Mouse (Mus musculus) MEL (cell line): ENCODE data around the gene Pcsk4. TPM values are rescaled to one million over a fixed set of nuclear protein-coding genes. Genes with fewer than 3 reads are reported as not detected.

Experiments
- DNase-seq: peaks from one replicate; pipeline ENCODE4 v3.0.0; 2011; ENCODE audit warnings: low read depth, low spot score
- H3K27ac ChIP-seq: 2 replicates; pipeline ENCODE4 v1.5.1; 2012; ENCODE audit warnings: low read depth, mild to moderate bottlenecking, control low read depth, low read length, moderate library complexity; ENCODE audit not compliant: control insufficient read depth
- H3K27me3 ChIP-seq, 2 experiments: fragments of 150-350 bp in 1 of 2; sonication (generic) in 1 of 2; 2 replicates each; pipeline ENCODE4 v1.6.1; 2012; ENCODE audit warnings: low read length in 2 of 2, mild to moderate bottlenecking in 2 of 2, improper control_type of control experiment in 1 of 2, moderate library complexity in 1 of 2; ENCODE audit not compliant: insufficient read depth in 2 of 2, control insufficient read depth in 1 of 2
- H3K36me3 ChIP-seq, 2 experiments: 2 replicates each; pipeline ENCODE4 v1.6.1; 2012 to 2014; ENCODE audit warnings: low read length in 2 of 2, improper control_type of control experiment in 1 of 2, inconsistent platforms in 1 of 2, mild to moderate bottlenecking in 1 of 2; ENCODE audit not compliant: insufficient read depth in 2 of 2, control insufficient read depth in 1 of 2
- H3K4me1 ChIP-seq, 2 experiments: fragments of 150-350 bp in 1 of 2; sonication (generic) in 1 of 2; 2 replicates each; pipeline ENCODE4 v1.6.1; 2012; ENCODE audit warnings: low read length in 2 of 2, improper control_type of control experiment in 1 of 2, mild to moderate bottlenecking in 1 of 2; ENCODE audit not compliant: insufficient read depth in 2 of 2, control insufficient read depth in 1 of 2
- H3K4me3 ChIP-seq, 2 experiments: fragments of 150-350 bp in 1 of 2; sonication (generic) in 1 of 2; 2 replicates each; pipeline ENCODE4 v1.5.1; 2012; ENCODE audit warnings: low read depth in 2 of 2, low read length in 2 of 2, mild to moderate bottlenecking in 2 of 2, moderate library complexity in 2 of 2, control low read depth in 1 of 2, improper control_type of control experiment in 1 of 2; ENCODE audit not compliant: control insufficient read depth in 1 of 2, insufficient read depth in 1 of 2
- H3K79me2 ChIP-seq: 2 replicates; pipeline ENCODE4 v1.6.1; 2012; ENCODE audit warnings: mild to moderate bottlenecking, low read length, moderate library complexity; ENCODE audit not compliant: control insufficient read depth, poor library complexity, insufficient read depth
- H3K9ac ChIP-seq: 2 replicates; pipeline ENCODE4 v1.6.1; 2012; ENCODE audit warnings: low read depth, mild to moderate bottlenecking, control low read depth, low read length, moderate library complexity; ENCODE audit not compliant: control insufficient read depth, poor library complexity, severe bottlenecking
- H3K9me3 ChIP-seq: fragments of 150-350 bp; sonication (generic); replicated peaks from 2 replicates; pipeline ENCODE4 v1.6.1; 2012; ENCODE audit warnings: mild to moderate bottlenecking, low read length, improper control_type of control experiment, moderate library complexity; ENCODE audit not compliant: insufficient read depth
- CHD2 ChIP-seq: IDR thresholded peaks from 2 replicates; pipeline ENCODE4 v1.6.1; 2011; ENCODE audit warnings: low read length, improper control_type of control experiment
- E2F4 ChIP-seq: IDR thresholded peaks from 2 replicates; pipeline ENCODE4 v1.6.1; 2011; ENCODE audit warnings: low read depth, low read length, improper control_type of control experiment, borderline replicate concordance
- ELF1 ChIP-seq: IDR thresholded peaks from 2 replicates; pipeline ENCODE4 v1.6.1; 2014; ENCODE audit warnings: low read depth, mild to moderate bottlenecking, inconsistent platforms, low read length, improper control_type of control experiment, moderate library complexity
- EP300 ChIP-seq, 2 experiments: IDR thresholded peaks; 2 replicates each; pipeline ENCODE4 v1.6.1; 2011; ENCODE audit warnings: improper control_type of control experiment in 2 of 2, low read length in 2 of 2, low read depth in 1 of 2, mild to moderate bottlenecking in 1 of 2
- GABPA ChIP-seq: IDR thresholded peaks from 2 replicates; pipeline ENCODE4 v1.6.1; 2012; ENCODE audit warnings: low read depth, mild to moderate bottlenecking, inconsistent platforms, low read length, improper control_type of control experiment, moderate library complexity
- GATA1 ChIP-seq: IDR thresholded peaks from 2 replicates; pipeline ENCODE4 v1.6.1; 2011; ENCODE audit warnings: low read depth, low read length, improper control_type of control experiment
- HCFC1 ChIP-seq: IDR thresholded peaks from 2 replicates; pipeline ENCODE4 v1.6.1; 2012; ENCODE audit warnings: low read depth, mild to moderate bottlenecking, inconsistent platforms, low read length, improper control_type of control experiment, moderate library complexity
- KAT2A ChIP-seq: conservative IDR thresholded peaks from 2 replicates; pipeline ENCODE4 v1.6.1; 2012; ENCODE audit warnings: low read depth, low read length, improper control_type of control experiment, inconsistent platforms
- MAFK ChIP-seq: IDR thresholded peaks from 2 replicates; pipeline ENCODE4 v1.6.1; 2011; ENCODE audit warnings: low read depth, mild to moderate bottlenecking, low read length, improper control_type of control experiment, borderline replicate concordance
- MAZ ChIP-seq: IDR thresholded peaks from 2 replicates; pipeline ENCODE4 v1.6.1; 2012; ENCODE audit warnings: low read depth, mild to moderate bottlenecking, inconsistent platforms, low read length, improper control_type of control experiment
- MXI1 ChIP-seq: IDR thresholded peaks from 2 replicates; pipeline ENCODE4 v1.6.1; 2011; ENCODE audit warnings: mild to moderate bottlenecking, low read depth, low read length, improper control_type of control experiment
- MYC ChIP-seq: IDR thresholded peaks from 2 replicates; pipeline ENCODE4 v1.6.1; 2011; ENCODE audit warnings: low read depth, mild to moderate bottlenecking, low read length, improper control_type of control experiment, moderate library complexity
- NELFE ChIP-seq: IDR thresholded peaks from 2 replicates; pipeline ENCODE4 v1.6.1; 2011; ENCODE audit warnings: low read depth, low read length, improper control_type of control experiment
- NRF1 ChIP-seq: IDR thresholded peaks from 2 replicates; pipeline ENCODE4 v1.6.1; 2014; ENCODE audit warnings: low read depth, mild to moderate bottlenecking, inconsistent platforms, low read length, improper control_type of control experiment, moderate library complexity; ENCODE audit not compliant: poor library complexity, insufficient read depth, severe bottlenecking
- POLR2A ChIP-seq, 2 experiments: IDR thresholded peaks; 2 replicates each; pipeline ENCODE4 v1.6.1; 2011 to 2012; ENCODE audit warnings: low read length in 2 of 2, mild to moderate bottlenecking in 2 of 2, control low read depth in 1 of 2, improper control_type of control experiment in 1 of 2, low read depth in 1 of 2, moderate library complexity in 1 of 2; ENCODE audit not compliant: control insufficient read depth in 1 of 2, insufficient read depth in 1 of 2, poor library complexity in 1 of 2
- SIN3A ChIP-seq: IDR thresholded peaks from 2 replicates; pipeline ENCODE4 v1.6.1; 2012; ENCODE audit warnings: low read length, improper control_type of control experiment, inconsistent platforms
- SMC3 ChIP-seq: IDR thresholded peaks from 2 replicates; pipeline ENCODE4 v1.6.1; 2011; ENCODE audit warnings: low read depth, low read length, improper control_type of control experiment
- UBTF ChIP-seq: IDR thresholded peaks from 2 replicates; pipeline ENCODE4 v1.6.1; 2012; ENCODE audit warnings: low read depth, mild to moderate bottlenecking, inconsistent platforms, low read length, improper control_type of control experiment, moderate library complexity, borderline replicate concordance; ENCODE audit not compliant: insufficient read depth
- ZMIZ1 ChIP-seq: IDR thresholded peaks from 2 replicates; pipeline ENCODE4 v1.6.1; 2012; ENCODE audit warnings: low read depth, mild to moderate bottlenecking, inconsistent platforms, low read length, improper control_type of control experiment, moderate library complexity
- ZNF384 ChIP-seq: IDR thresholded peaks from 2 replicates; pipeline ENCODE4 v1.6.1; 2012; ENCODE audit warnings: low read depth, mild to moderate bottlenecking, inconsistent platforms, low read length, improper control_type of control experiment
- polyA plus RNA-seq, 2 experiments: library from polyadenylated mRNA; stranded (reverse) in 1 of 2; unstranded in 1 of 2; fragments of >175 nt in 1 of 2; fragments of >200 nt in 1 of 2; gene quantifications; 2 replicates each; pipeline versions ENCODE4 v1.2.1 to v1.2.4; 2012; ENCODE audit warnings: low replicate concordance in 2 of 2, low read depth in 1 of 2; ENCODE audit not compliant: insufficient read length in 2 of 2, insufficient read depth in 1 of 2, missing spikeins in 1 of 2
- total RNA-seq: library from RNA; depleted of rRNA; stranded (reverse); fragments of 300-350 nt; gene quantifications from 2 replicates; pipeline ENCODE4 v1.2.3, GENCODE M21; 2012

Gene Pcsk4
- total and polyA plus RNA-seq, 3 experiments = 6.5 to 23.1 TPM; not detected in 1

- Histone ChIP-seq H3K4me1 (peaks cover 14 to 21% of the 10 kb centered on the region in 2 experiments), H3K27me3 (no peaks in the 10 kb centered on the region), H3K4me3 (no peak overlapping the region), H3K27ac (no peak overlapping the region), H3K9ac (no peak overlapping the region), H3K79me2 (no peaks in the 10 kb centered on the region), H3K9me3 (no peaks in the 10 kb centered on the region), H3K36me3 (peaks cover 0 to 10% of the 10 kb centered on the region in 2 experiments; a peak in 2 of 4 replicates)
- DNase-seq = no peak
- TF ChIP-seq MAZ (no peak), ZNF384 (no peak), ZMIZ1 (no peak), MYC (no peak), MAFK (no peak), E2F4 (no peak), NRF1 (no peak), GABPA (no peak), CHD2 (no peak), UBTF (no peak), ELF1 (no peak), EP300 (IDR thresholded peaks at IDR 0.05; ENCODE audit: low read depth in 1 of 2, low read length in 2 of 2) (no peak)
Observed at GRCm38 (mm10) chr10:80355431-80355830, 26.1 kb upstream of the Pcsk4 start.

- peaks cover 14 to 21% of the 10 kb centered on the region in 2 experiments for H3K4me1 ChIP-seq
- no peaks in the 10 kb centered on the region for H3K27me3 ChIP-seq
- peak overlapping the region; percentile 24 to 37 for H3K4me3 ChIP-seq
- TF ChIP-seq HCFC1 = 0 out of 2 replicates have a peak, but pooled peaks have one; percentile 18
- TF ChIP-seq MAZ = peak; percentile 29; the same call in 1 of the 2 replicates
- peak; percentile 41; the same call in 1 of the 2 replicates for TF ChIP-seq SIN3A
- no peak for TF ChIP-seq UBTF
- TF ChIP-seq EP300 (IDR thresholded peaks at IDR 0.05; ENCODE audit: low read depth in 1 of 2, low read length in 2 of 2) = peak; percentile 37 to 57; a peak in 3 of 4 replicates
- TF ChIP-seq MYC = peak; percentile 37; the same call in 1 of the 2 replicates
- TF ChIP-seq ZMIZ1 = 0 out of 2 replicates have a peak, but pooled peaks have one; percentile 51
- TF ChIP-seq SMC3 = no peak
- TF ChIP-seq KAT2A = no peak
- TF ChIP-seq GATA1 = peak; percentile 65
- TF ChIP-seq POLR2A (IDR thresholded peaks at IDR 0.05; ENCODE audit: control insufficient read depth in 1 of 2, insufficient read depth in 1 of 2, low read depth in 1 of 2, low read length in 2 of 2, poor library complexity in 1 of 2) = peak in 1 of 2 experiments; percentile 39; a peak in 1 of 4 replicates
- TF ChIP-seq NELFE = peak; percentile 38
- 0 out of 2 replicates have a peak, but pooled peaks have one; percentile 32 for TF ChIP-seq MXI1
- no peaks in the 10 kb centered on the region; the same call in 1 of the 2 replicates for H3K79me2 ChIP-seq
- H3K9me3 ChIP-seq = no peaks in the 10 kb centered on the region
- H3K27ac ChIP-seq = peak overlapping the region; percentile 52
- peak overlapping the region; percentile 55 for H3K9ac ChIP-seq
- DNase-seq = peak; percentile 60
- H3K36me3 ChIP-seq = peaks cover 0 to 10% of the 10 kb centered on the region in 2 experiments; a peak in 2 of 4 replicates
Observed at GRCm38 (mm10) chr10:80352727-80353126, 23.4 kb upstream of the Pcsk4 start.
